Mouse (Mus musculus): Measurements from ENCODE around the gene 1810049J17Rik. TPM values are rescaled to one million over a fixed set of nuclear protein-coding genes. Genes with fewer than 3 reads are reported as not detected.

The 1810049J17Rik gene
- polyA plus RNA-seq, 1 experiment from 2014 or later: 1.3 TPM

DNA sequence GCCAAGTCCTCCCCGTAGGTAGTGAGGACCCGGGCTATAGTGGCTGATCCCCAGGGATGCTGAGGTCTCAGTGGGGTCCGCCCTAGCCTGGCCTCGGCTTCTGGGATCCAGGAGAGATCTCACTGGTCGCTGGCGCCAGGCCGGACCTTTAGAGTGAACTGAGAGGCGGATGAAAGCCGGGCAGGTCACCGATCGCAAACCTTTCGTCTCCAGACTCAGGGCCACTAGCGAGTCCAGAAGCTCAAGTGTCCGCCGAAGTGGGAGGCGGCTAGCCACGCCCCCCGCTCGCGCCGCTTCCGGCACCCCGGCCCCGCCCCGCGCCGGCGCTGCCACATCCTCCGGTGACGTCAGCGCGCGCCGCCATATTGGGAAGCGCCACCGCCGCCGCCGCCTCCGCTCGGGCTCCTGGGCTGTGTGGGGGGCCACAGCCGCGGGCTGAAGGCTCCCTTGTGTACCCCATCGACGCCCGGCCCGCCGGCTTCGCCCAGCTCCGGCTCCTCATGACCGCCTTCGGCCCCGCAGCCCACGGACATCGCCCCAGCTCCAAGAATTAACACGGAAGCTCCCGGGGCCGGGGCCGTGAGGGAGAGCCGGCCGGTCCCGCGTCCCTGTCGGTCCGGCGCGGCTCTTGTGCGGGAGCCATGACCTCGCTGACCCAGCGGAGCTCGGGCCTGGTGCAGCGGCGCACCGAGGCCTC is 460 bp downstream of the 1810049J17Rik start, which contains the start of gene Golph3:
Gene Golph3, plus strand, starts transcription at position 360 of the 697 bp plus-strand sequence.
- H3K4me3 ChIP-seq: peak within 1 kb of the TSS; percentile 89
- H3K9ac ChIP-seq: peak within 1 kb of the TSS; percentile 99
- peaks cover 39% of the 10 kb centered on the region for H3K4me1 ChIP-seq
- under 1% methylated on average over 73 of the region's 74 CpGs for WGBS
- H3K27me3 ChIP-seq (replicated peaks): peaks cover 4% of the 10 kb centered on the region; the same call in 1 of the 2 replicates
- peaks cover 15% of the 10 kb centered on the region; the same call in 1 of the 2 replicates for H3K36me3 ChIP-seq
- peak within 1 kb of the TSS; percentile 75 for H3K4me2 ChIP-seq
- H3K27ac ChIP-seq (replicated peaks): peak within 1 kb of the TSS; percentile 95
- H3K9me3 ChIP-seq: no peaks in the 10 kb centered on the region
- ATAC-seq (ENCODE audit: extremely low read depth, insufficient number of reproducible peaks, low FRiP score, low TSS enrichment): peak; percentile 86

DNA sequence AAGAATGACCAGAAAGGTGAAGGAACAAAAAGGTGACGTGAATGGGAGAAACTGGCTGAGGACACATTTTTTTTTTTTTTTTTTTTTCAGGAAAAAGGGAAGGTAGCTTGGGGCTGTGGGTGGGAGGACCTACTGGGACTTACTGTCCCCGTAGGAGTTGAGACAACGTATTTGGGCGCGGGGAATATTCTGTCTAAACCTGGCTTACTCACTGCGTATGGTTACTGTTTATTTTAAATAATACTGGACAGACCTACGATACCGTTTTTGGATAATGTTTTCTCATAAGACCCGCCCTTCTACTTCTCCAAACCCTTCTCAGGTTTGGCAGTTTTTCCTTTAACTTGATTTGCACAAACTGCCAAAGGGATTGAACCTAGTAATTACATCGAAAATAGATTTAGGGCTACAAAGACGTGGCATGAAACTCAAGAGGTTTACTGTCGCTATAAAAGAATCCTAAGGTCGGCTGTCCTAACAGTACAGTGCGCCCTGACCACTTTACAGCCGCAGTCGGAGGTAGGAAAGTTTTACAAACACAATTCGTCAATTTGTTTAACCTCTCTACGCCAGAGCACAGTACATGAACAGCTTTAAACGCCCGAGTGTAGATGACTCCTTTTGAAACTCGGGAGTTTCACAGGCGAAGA is 1.1 kb downstream of the 1810049J17Rik start:
- peak overlapping the region; percentile 99 for H3K9ac ChIP-seq
- peaks cover 11% of the 10 kb centered on the region; the same call in 1 of the 2 replicates for H3K36me3 ChIP-seq
- H3K27me3 ChIP-seq (replicated peaks): peaks cover 4% of the 10 kb centered on the region; the same call in 1 of the 2 replicates
- H3K4me2 ChIP-seq: peak overlapping the region; percentile 75
- no peaks in the 10 kb centered on the region for H3K9me3 ChIP-seq
- H3K4me1 ChIP-seq: peaks cover 33% of the 10 kb centered on the region
- WGBS: 4% methylated on average over 22 of the region's 22 CpGs
- ATAC-seq (ENCODE audit: extremely low read depth, insufficient number of reproducible peaks, low FRiP score, low TSS enrichment): no peak
- peak overlapping the region; percentile 89 for H3K4me3 ChIP-seq
- H3K27ac ChIP-seq (replicated peaks): peak overlapping the region; percentile 95

DNA sequence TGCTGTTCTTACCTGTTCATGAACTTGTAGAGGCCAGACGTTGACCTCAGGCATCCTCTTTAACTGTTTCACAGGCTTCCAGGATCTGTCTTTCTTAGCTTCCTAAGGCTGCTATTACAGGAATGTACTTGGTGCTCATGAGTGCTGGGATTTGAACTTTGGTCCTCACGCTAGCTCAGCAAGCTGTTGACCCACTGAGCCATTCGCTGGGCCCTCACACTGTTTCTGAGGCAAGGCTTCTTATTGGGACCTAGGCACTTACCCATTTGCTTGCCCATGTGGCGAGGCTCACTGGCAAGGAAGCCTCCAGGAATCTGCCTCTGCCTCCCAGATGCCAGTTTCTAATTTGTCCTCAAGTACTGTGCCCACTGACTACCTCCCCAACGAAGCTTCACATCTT is 1.8 kb downstream of the 1810049J17Rik start:
- 40% methylated on average over 5 of the region's 5 CpGs for WGBS
- Histone ChIP-seq H3K9me3 (no peaks in the 10 kb centered on the region), H3K4me1 (peaks cover 29% of the 10 kb centered on the region), H3K27me3 (replicated peaks) (peaks cover 4% of the 10 kb centered on the region; the same call in 1 of the 2 replicates), H3K36me3 (peaks cover 9% of the 10 kb centered on the region; the same call in 1 of the 2 replicates), H3K27ac (replicated peaks) (no peak overlapping the region), H3K4me3 (peak overlapping the region; percentile 89; the same call in 1 of the 2 replicates), H3K9ac (0 out of 2 replicates have a peak overlapping the region, but pooled peaks have one; percentile 99), H3K4me2 (peak overlapping the region; percentile 75)
- ATAC-seq (ENCODE audit: extremely low read depth, insufficient number of reproducible peaks, low FRiP score, low TSS enrichment): no peak

GRCm38 (mm10) chr15:12318451-12318850 is 3.2 kb downstream of the 1810049J17Rik start:
- 77% methylated on average over 8 of the region's 8 CpGs for WGBS
- H3K9ac ChIP-seq: no peak overlapping the region
- H3K27ac ChIP-seq (replicated peaks): no peak overlapping the region
- no peaks in the 10 kb centered on the region for H3K9me3 ChIP-seq
- peaks cover 4% of the 10 kb centered on the region; the same call in 1 of the 2 replicates for H3K27me3 ChIP-seq (replicated peaks)
- H3K4me3 ChIP-seq: no peak overlapping the region
- H3K4me1 ChIP-seq: peaks cover 15% of the 10 kb centered on the region
- H3K4me2 ChIP-seq: no peak overlapping the region
- no peaks in the 10 kb centered on the region for H3K36me3 ChIP-seq
- ATAC-seq (ENCODE audit: extremely low read depth, insufficient number of reproducible peaks, low FRiP score, low TSS enrichment): no peak

DNA sequence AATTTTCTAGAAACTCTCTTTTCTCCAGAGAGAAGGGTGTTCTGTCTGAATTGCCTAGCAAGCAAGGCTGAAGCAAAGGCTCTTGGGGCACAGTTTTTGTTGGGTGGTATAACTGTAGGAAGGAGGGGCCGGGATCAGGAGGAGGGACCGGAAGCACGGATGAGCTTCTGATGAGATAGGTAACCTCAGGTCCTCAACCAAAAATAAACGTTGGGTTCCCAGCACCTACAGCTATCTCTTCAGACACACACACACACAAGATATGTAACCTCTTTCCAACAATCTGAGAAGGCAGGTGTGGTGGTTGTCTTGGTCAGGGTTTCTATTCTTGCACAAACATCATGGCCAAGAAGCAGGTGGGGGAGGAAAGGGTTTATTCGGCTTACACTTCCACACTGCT is 4.4 kb downstream of the 1810049J17Rik start:
- Histone ChIP-seq H3K4me2 (no peak overlapping the region), H3K9me3 (no peaks in the 10 kb centered on the region), H3K4me3 (no peak overlapping the region), H3K27me3 (replicated peaks) (peaks cover 4% of the 10 kb centered on the region; the same call in 1 of the 2 replicates), H3K36me3 (no peaks in the 10 kb centered on the region), H3K9ac (no peak overlapping the region), H3K27ac (replicated peaks) (no peak overlapping the region), H3K4me1 (peaks cover 9% of the 10 kb centered on the region)
- no peak for ATAC-seq (ENCODE audit: extremely low read depth, insufficient number of reproducible peaks, low FRiP score, low TSS enrichment)
- WGBS: 62% methylated on average over 5 of the region's 5 CpGs

- no peaks in the 10 kb centered on the region for H3K36me3 ChIP-seq
- no peak for ATAC-seq (ENCODE audit: extremely low read depth, insufficient number of reproducible peaks, low FRiP score, low TSS enrichment)
- no peak overlapping the region for H3K9ac ChIP-seq
- no peak overlapping the region for H3K27ac ChIP-seq (replicated peaks)
- H3K9me3 ChIP-seq: no peaks in the 10 kb centered on the region
- H3K27me3 ChIP-seq (replicated peaks): peaks cover 4% of the 10 kb centered on the region; the same call in 1 of the 2 replicates
- peaks cover 9% of the 10 kb centered on the region for H3K4me1 ChIP-seq
- 58% methylated on average over 2 of the region's 2 CpGs for WGBS
- no peak overlapping the region for H3K4me3 ChIP-seq
- H3K4me2 ChIP-seq: no peak overlapping the region
These were observed 5.7 kb downstream of the 1810049J17Rik start for GRCm38 (mm10) chr15:12315996-12316395.

GRCm38 (mm10) chr15:12314584-12314983 is 7.1 kb downstream of the 1810049J17Rik start:
- Histone ChIP-seq H3K9me3 (no peaks in the 10 kb centered on the region), H3K4me1 (no peaks in the 10 kb centered on the region), H3K4me2 (no peak overlapping the region), H3K9ac (no peak overlapping the region), H3K4me3 (no peak overlapping the region), H3K27ac (replicated peaks) (no peak overlapping the region), H3K27me3 (replicated peaks) (no peaks in the 10 kb centered on the region; the same call in 1 of the 2 replicates), H3K36me3 (no peaks in the 10 kb centered on the region)
- no peak for ATAC-seq (ENCODE audit: extremely low read depth, insufficient number of reproducible peaks, low FRiP score, low TSS enrichment)
- 77% methylated on average over 5 of the region's 5 CpGs for whole genome bisulfite sequencing

DNA sequence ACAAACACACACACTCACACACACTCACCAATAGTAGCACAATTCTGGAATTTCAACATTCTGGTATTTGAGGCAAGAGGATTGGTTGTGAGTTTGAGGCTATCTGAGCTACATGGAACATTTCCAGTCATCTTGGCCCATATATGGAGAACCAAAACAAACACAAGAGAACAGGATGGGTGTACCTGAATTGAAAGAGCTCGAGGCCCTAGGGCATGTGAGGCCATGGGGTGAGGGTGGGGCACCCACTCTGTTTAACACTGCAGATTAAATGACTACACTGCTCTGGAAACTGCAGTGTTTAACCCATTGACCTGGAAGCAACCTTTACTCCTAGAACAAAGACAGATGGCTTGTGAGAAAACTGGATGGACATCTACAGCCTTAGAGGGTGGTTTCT is 8.4 kb downstream of the 1810049J17Rik start:
- H3K4me2 ChIP-seq: no peak overlapping the region
- H3K9ac ChIP-seq: no peak overlapping the region
- no peaks in the 10 kb centered on the region for H3K4me1 ChIP-seq
- no peak overlapping the region for H3K4me3 ChIP-seq
- no peaks in the 10 kb centered on the region for H3K9me3 ChIP-seq
- no peak for ATAC-seq (ENCODE audit: extremely low read depth, insufficient number of reproducible peaks, low FRiP score, low TSS enrichment)
- no peaks in the 10 kb centered on the region for H3K36me3 ChIP-seq
- H3K27ac ChIP-seq (replicated peaks): no peak overlapping the region
- WGBS: 20% methylated on average over 1 of the region's 1 CpGs
- no peaks in the 10 kb centered on the region for H3K27me3 ChIP-seq (replicated peaks)

DNA sequence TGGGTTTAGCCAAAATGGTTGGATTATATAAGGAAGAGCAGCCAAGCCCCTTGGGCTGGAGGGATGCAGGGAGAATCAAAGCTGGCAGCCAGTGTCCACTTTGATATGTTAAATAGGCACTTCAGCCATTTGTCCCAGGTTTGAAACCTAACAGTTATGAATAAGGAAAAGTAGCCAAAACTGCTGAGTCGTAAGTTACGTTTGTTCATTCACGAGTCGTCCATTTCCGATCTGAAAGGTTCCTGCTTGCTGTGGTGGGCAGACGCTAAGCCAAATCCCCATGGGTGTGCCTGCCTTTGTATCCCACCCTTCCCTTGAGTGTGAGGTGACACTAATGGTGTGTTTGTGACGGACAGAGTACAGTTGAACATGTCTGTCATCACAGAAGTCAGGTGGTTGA is 10.2 kb downstream of the 1810049J17Rik start:
- no peak overlapping the region for H3K4me3 ChIP-seq
- no peak overlapping the region for H3K4me2 ChIP-seq
- 76% methylated on average over 7 of the region's 7 CpGs for WGBS
- no peaks in the 10 kb centered on the region for H3K9me3 ChIP-seq
- H3K27me3 ChIP-seq (replicated peaks): no peaks in the 10 kb centered on the region
- ATAC-seq (ENCODE audit: extremely low read depth, insufficient number of reproducible peaks, low FRiP score, low TSS enrichment): no peak
- H3K4me1 ChIP-seq: peaks cover 10% of the 10 kb centered on the region
- no peak overlapping the region for H3K27ac ChIP-seq (replicated peaks)
- no peaks in the 10 kb centered on the region for H3K36me3 ChIP-seq
- H3K9ac ChIP-seq: no peak overlapping the region

GRCm38 (mm10) chr15:12310676-12311075 is 11.0 kb downstream of the 1810049J17Rik start:
- no peak for ATAC-seq (ENCODE audit: extremely low read depth, insufficient number of reproducible peaks, low FRiP score, low TSS enrichment)
- Histone ChIP-seq H3K4me3 (no peak overlapping the region), H3K36me3 (no peaks in the 10 kb centered on the region), H3K9ac (no peak overlapping the region), H3K4me1 (peaks cover 15% of the 10 kb centered on the region), H3K9me3 (no peaks in the 10 kb centered on the region), H3K4me2 (no peak overlapping the region), H3K27ac (replicated peaks) (no peak overlapping the region), H3K27me3 (replicated peaks) (no peaks in the 10 kb centered on the region)
- 76% methylated on average over 4 of the region's 4 CpGs for WGBS

GRCm38 (mm10) chr15:12308539-12308938 is 13.2 kb downstream of the 1810049J17Rik start:
- Histone ChIP-seq H3K36me3 (no peaks in the 10 kb centered on the region), H3K27me3 (replicated peaks) (no peaks in the 10 kb centered on the region), H3K27ac (replicated peaks) (no peak overlapping the region), H3K4me3 (no peak overlapping the region), H3K4me2 (no peak overlapping the region), H3K9me3 (no peaks in the 10 kb centered on the region), H3K9ac (no peak overlapping the region), H3K4me1 (peaks cover 15% of the 10 kb centered on the region)
- ATAC-seq (ENCODE audit: extremely low read depth, insufficient number of reproducible peaks, low FRiP score, low TSS enrichment): no peak
- WGBS: 85% methylated on average over 5 of the region's 5 CpGs

Data from heart, embryonic 13.5 days (tissue).